ENCODE assay signal across 8 mouse cellular contexts in the genomic region with DNA sequence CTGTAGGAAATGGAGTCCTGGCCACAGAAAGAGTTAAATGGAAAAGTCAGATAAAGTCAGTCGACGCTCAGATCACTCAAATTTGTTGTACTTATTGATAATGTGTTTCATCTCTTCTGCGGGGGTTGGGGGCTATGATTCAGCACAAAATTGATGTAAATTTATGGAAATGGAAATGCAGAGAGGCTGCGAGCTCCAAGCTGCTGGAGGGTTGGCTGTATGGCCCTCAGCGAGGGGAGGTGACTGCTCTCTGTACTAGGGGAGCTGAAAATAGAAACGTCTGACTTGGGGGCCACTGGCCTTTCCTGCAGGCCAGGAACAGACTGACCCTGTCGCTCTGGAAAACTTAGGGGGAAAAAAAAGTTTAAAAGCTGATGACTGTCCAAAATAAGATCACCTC. TPM values are rescaled to one million over a fixed set of nuclear protein-coding genes. Genes with fewer than 3 reads are reported as not detected.
DNase-seq lines count a peak whose midpoint lies in the region; ATAC-seq and TF ChIP-seq lines count a peak whose summit lies in the region.

No protein-coding gene starts in this region.

- H3K27me3 ChIP-seq in heart, adult 2 months (ENCODE audit: control insufficient read depth, insufficient read depth, low read length), result no peaks in the 10 kb centered on the region
- 0 out of 2 replicates have a peak, but pooled peaks cover 3% of the 10 kb centered on the region for H3K27me3 ChIP-seq in neural tube, embryonic 15.5 days (replicated peaks)

- H3K9me3 ChIP-seq in neural tube, embryonic 15.5 days (replicated peaks), result no peaks in the 10 kb centered on the region

- H3K36me3 ChIP-seq in heart, adult 2 months (ENCODE audit: control insufficient read depth, insufficient read depth, low read length), result no peaks in the 10 kb centered on the region
- H3K36me3 ChIP-seq in neural tube, embryonic 15.5 days, result no peaks in the 10 kb centered on the region

- DNase-seq in left cerebral cortex, adult 18-20 months (ENCODE audit: low spot score in 2 of 2), result peak; percentile 16 to 27
- no peak for DNase-seq in left cerebral cortex, postnatal 25 days (ENCODE audit: low spot score in 2 of 2)
- DNase-seq in heart, adult 2 months, result peak in 1 of 2 experiments; percentile 11
- peak; percentile 4 for DNase-seq in kidney, postnatal 14 days
- DNase-seq in Muller cell, postnatal 12 days (ENCODE audit: inconsistent ontology term), result no peak
- DNase-seq in thymus, postnatal 14 days, result no peak
- no peak for DNase-seq in lung, postnatal 14 days

- H3K4me1 ChIP-seq in heart, adult 2 months (ENCODE audit: control insufficient read depth, insufficient read depth, low read length), result peaks cover 1% of the 10 kb centered on the region; the same call in 1 of the 2 replicates
- peaks cover 17% of the 10 kb centered on the region for H3K4me1 ChIP-seq in neural tube, embryonic 15.5 days

- no peak for TF ChIP-seq EP300 in heart, adult 2 months (IDR thresholded peaks at IDR 0.05; ENCODE audit: insufficient read depth, low read depth, low read length)

- TF ChIP-seq CTCF in heart, adult 2 months (IDR thresholded peaks at IDR 0.05), result no peak

- TF ChIP-seq POLR2A in heart, adult 2 months (IDR thresholded peaks at IDR 0.05; ENCODE audit: insufficient read depth, low read depth, low read length), result no peak

- H3K79me2 ChIP-seq in heart, adult 2 months (replicated peaks; ENCODE audit: control insufficient read depth, insufficient read depth, low read length), result no peaks in the 10 kb centered on the region

- peak overlapping the region; percentile 81 for H3K27ac ChIP-seq in heart, adult 2 months
- peak overlapping the region; percentile 69 for H3K27ac ChIP-seq in neural tube, embryonic 15.5 days (replicated peaks)

- 0 out of 2 replicates have a peak, but pooled peaks have one; percentile 52 for ATAC-seq in neural tube, embryonic 15.5 days (ENCODE audit: low FRiP score)

- H3K4me2 ChIP-seq in neural tube, embryonic 15.5 days, result peak overlapping the region; percentile 85

- H3K9ac ChIP-seq in heart, adult 2 months (ENCODE audit: low read depth, low read length), result peak overlapping the region; percentile 4
- H3K9ac ChIP-seq in neural tube, embryonic 15.5 days (replicated peaks), result peak overlapping the region; percentile 56

- peak overlapping the region; percentile 49 for H3K4me3 ChIP-seq in heart, adult 2 months
- peak overlapping the region; percentile 49 for H3K4me3 ChIP-seq in neural tube, embryonic 15.5 days (replicated peaks)

- intact Hi-C loops in left cerebral cortex, postnatal 25 days (cut with DNase I), result no loop called here
- intact Hi-C loops in heart, adult 2 months (cut with DNase I), result loop anchor here (1.0 kb wide), 1 partner anchor 38 kb away; no protein-coding TSS in a partner anchor

- WGBS in heart, adult 2 months, result 6% methylated on average over 7 of the region's 7 CpGs
- 9% methylated on average over 7 of the region's 7 CpGs for WGBS in neural tube, embryonic 15.5 days

RNA-seq across cellular contexts. Expression of a gene that starts 5.5 kb away (rescaled TPM):
- 10 to 100 TPM; 69.6 to 80.8 TPM for total RNA-seq in left cerebral cortex, adult 18-20 months (2021)
- total RNA-seq in left cerebral cortex, postnatal 25 days (2021), result 10 to 100 TPM; 51.4 to 58.7 TPM
- total RNA-seq in heart, adult 2 months (2021), result 1 to 10 TPM; 7.2 to 7.4 TPM
- 3.0 and 4.7 TPM in 2 replicates for polyA plus RNA-seq in heart, adult 2 months (2012; rRNA removed)
- polyA plus RNA-seq in neural tube, embryonic 15.5 days (2015; fragmentation: Nextera tagmentation; extraction: Ambion mirVana), result 10.5 and 11.1 TPM in 2 replicates

Comparison
In these comparisons a context has a peak if more than half of its experiments do, and no peak if none do; other contexts are left out.
1. DNase-seq: peak in left cerebral cortex, adult 18-20 months (2 of 2) and kidney, postnatal 14 days (single experiment); none in left cerebral cortex, postnatal 25 days (0 of 2), Muller cell, postnatal 12 days (single experiment), thymus, postnatal 14 days (single experiment) and lung, postnatal 14 days (single experiment).
2. RNA of a gene that starts 5.5 kb away (total RNA-seq): 69.6 to 80.8 TPM in left cerebral cortex, adult 18-20 months and 51.4 to 58.7 TPM in left cerebral cortex, postnatal 25 days; 7.2 to 7.4 TPM in heart, adult 2 months; every median in the first group is over 4 times any median in the second.